Mouse (Mus musculus) neural tube, embryonic 11.5 days (tissue): ENCODE measurements around the gene Rpl10a. TPM values are rescaled to one million over a fixed set of nuclear protein-coding genes. Genes with fewer than 3 reads are reported as not detected.

Experiments
- ATAC-seq: fragments of 200-750 bp; cut with Nextera tagmentation; 2 replicates; pipeline ENCODE4 v1.8.0; 2017; ENCODE audit warnings: moderate number of reproducible peaks, mild to moderate bottlenecking, moderate TSS enrichment, moderate library complexity; ENCODE audit not compliant: insufficient read depth, low FRiP score, low TSS enrichment
- DNase-seq: peaks from one replicate; pipeline ENCODE4 v3.0.0-alpha.2; 2015; ENCODE audit warnings: low spot score
- H3K27ac ChIP-seq: fragments of 300-500 bp; sonication (generic); 2 replicates; pipeline ENCODE4 v1.5.1; 2014; ENCODE audit warnings: low read depth, mild to moderate bottlenecking, low read length
- H3K27me3 ChIP-seq: fragments of 300-500 bp; sonication (generic); 2 replicates; pipeline ENCODE4 v1.6.1; 2014; ENCODE audit warnings: mild to moderate bottlenecking, low read length, mixed read lengths; ENCODE audit not compliant: control insufficient read depth, insufficient read depth
- H3K36me3 ChIP-seq: fragments of 300-500 bp; sonication (generic); 2 replicates; pipeline ENCODE4 v1.6.1; 2014; ENCODE audit warnings: mild to moderate bottlenecking, low read length, moderate library complexity, mixed read lengths; ENCODE audit not compliant: control insufficient read depth, insufficient read depth
- H3K4me1 ChIP-seq: fragments of 300-500 bp; sonication (generic); 2 replicates; pipeline ENCODE4 v1.6.1; 2014; ENCODE audit warnings: low read length, mixed read lengths; ENCODE audit not compliant: control insufficient read depth, insufficient read depth
- H3K4me2 ChIP-seq: fragments of 300-500 bp; sonication (generic); 2 replicates; pipeline ENCODE4 v1.6.1; 2014; ENCODE audit warnings: low read depth, mild to moderate bottlenecking, moderate library complexity
- H3K4me3 ChIP-seq: fragments of 300-500 bp; sonication (generic); 2 replicates; pipeline ENCODE4 v1.5.1; 2014; ENCODE audit warnings: low read depth, low read length
- H3K9ac ChIP-seq: fragments of 300-500 bp; sonication (generic); 2 replicates; pipeline ENCODE4 v1.6.1; 2014; ENCODE audit warnings: mild to moderate bottlenecking, low read length
- H3K9me3 ChIP-seq: fragments of 300-500 bp; sonication (generic); 2 replicates; pipeline ENCODE4 v1.6.1; 2016; ENCODE audit warnings: low read length; ENCODE audit not compliant: control insufficient read depth
- WGBS: fragments of 180-500 bp; shearing (Covaris S2); extraction: QIAGEN DNeasy Blood & Tissue Kit; methylation state at CpG from one replicate; pipeline ENCODE4 v1.1.7; 2014; 5-methylcytosine and 5-hydroxymethylcytosine counted together
- polyA plus RNA-seq: library from polyadenylated mRNA; unstranded; fragments of >200 nt; fragmentation: Nextera tagmentation; extraction: Ambion mirVana; gene quantifications from 2 replicates; pipeline ENCODE4 v1.2.1, GENCODE M21; 2014

Gene Rpl10a
- polyA plus RNA-seq, 1 experiment from 2014 or later, result 478 TPM

GRCm38 (mm10) chr17:28312232-28313211 is 15.7 kb upstream of the Rpl10a start:
- peak overlapping the region; percentile 29 for H3K4me2 ChIP-seq
- no peaks in the 10 kb centered on the region for H3K9me3 ChIP-seq
- peak overlapping the region; percentile 81 for H3K4me3 ChIP-seq
- ATAC-seq (peak; percentile 1; the same call in 1 of the 2 replicates), DNase-seq (no peak)
- H3K27ac ChIP-seq, result no peak overlapping the region; the same call in 1 of the 2 replicates
- H3K36me3 ChIP-seq, result no peaks in the 10 kb centered on the region; the same call in 1 of the 2 replicates
- WGBS, result 32% methylated on average over 15 of the region's 17 CpGs
- H3K27me3 ChIP-seq, result no peaks in the 10 kb centered on the region
- H3K9ac ChIP-seq, result peak overlapping the region; percentile 26; the same call in 1 of the 2 replicates
- peaks cover 4% of the 10 kb centered on the region; the same call in 1 of the 2 replicates for H3K4me1 ChIP-seq

- WGBS, result under 1% methylated on average over 62 of the region's 69 CpGs
- H3K9me3 ChIP-seq, result no peaks in the 10 kb centered on the region
- ATAC-seq (peak; percentile 95), DNase-seq (peak; percentile 99)
- peak within 1 kb of the TSS; percentile 87 for H3K9ac ChIP-seq
- H3K4me2 ChIP-seq, result peak within 1 kb of the TSS; percentile 76
- peak within 1 kb of the TSS; percentile 81 for H3K4me3 ChIP-seq
- H3K27me3 ChIP-seq, result no peaks in the 10 kb centered on the region
- peaks cover 2% of the 10 kb centered on the region for H3K36me3 ChIP-seq
- peak within 1 kb of the TSS; percentile 75 for H3K27ac ChIP-seq
- peaks cover 4% of the 10 kb centered on the region; the same call in 1 of the 2 replicates for H3K4me1 ChIP-seq
These were observed 14.9 kb upstream of the Rpl10a start, which contains the start of gene Fance for GRCm38 (mm10) chr17:28313212-28313879. Gene Fance, plus strand, starts transcription at chr17:28313519.

GRCm38 (mm10) chr17:28313880-28314225 is 14.4 kb upstream of the Rpl10a start:
- peak overlapping the region; percentile 87 for H3K9ac ChIP-seq
- H3K36me3 ChIP-seq, result peaks cover 2% of the 10 kb centered on the region
- H3K27me3 ChIP-seq, result no peaks in the 10 kb centered on the region
- peak overlapping the region; percentile 76 for H3K4me2 ChIP-seq
- 1% methylated on average over 11 of the region's 11 CpGs for WGBS
- peak overlapping the region; percentile 81 for H3K4me3 ChIP-seq
- peak overlapping the region; percentile 75 for H3K27ac ChIP-seq
- no peaks in the 10 kb centered on the region for H3K9me3 ChIP-seq
- ATAC-seq (peak; percentile 20; the same call in 1 of the 2 replicates), DNase-seq (no peak)
- H3K4me1 ChIP-seq, result no peaks in the 10 kb centered on the region; the same call in 1 of the 2 replicates

- H3K4me3 ChIP-seq, result no peak overlapping the region
- DNase-seq (no peak), ATAC-seq (no peak)
- WGBS, result 90% methylated on average over 20 of the region's 20 CpGs
- no peak overlapping the region for H3K9ac ChIP-seq
- no peak overlapping the region for H3K27ac ChIP-seq
- H3K9me3 ChIP-seq, result no peaks in the 10 kb centered on the region
- no peaks in the 10 kb centered on the region; the same call in 1 of the 2 replicates for H3K4me1 ChIP-seq
- H3K27me3 ChIP-seq, result no peaks in the 10 kb centered on the region
- no peak overlapping the region for H3K4me2 ChIP-seq
- peaks cover 2% of the 10 kb centered on the region for H3K36me3 ChIP-seq
These were observed 12.6 kb upstream of the Rpl10a start for GRCm38 (mm10) chr17:28315611-28316160.

- H3K4me3 ChIP-seq, result no peak overlapping the region
- H3K9me3 ChIP-seq, result no peaks in the 10 kb centered on the region
- H3K36me3 ChIP-seq, result peaks cover 4% of the 10 kb centered on the region
- ATAC-seq, result no peak
- H3K4me1 ChIP-seq, result no peaks in the 10 kb centered on the region; the same call in 1 of the 2 replicates
- no peaks in the 10 kb centered on the region for H3K27me3 ChIP-seq
- no peak overlapping the region for H3K4me2 ChIP-seq
- H3K9ac ChIP-seq, result no peak overlapping the region
- no peak for DNase-seq
- H3K27ac ChIP-seq, result no peak overlapping the region
- 89% methylated on average over 9 of the region's 9 CpGs for WGBS
These were observed 11.8 kb upstream of the Rpl10a start for GRCm38 (mm10) chr17:28316476-28316875.

GRCm38 (mm10) chr17:28317091-28317490 is 11.2 kb upstream of the Rpl10a start:
- Histone ChIP-seq H3K27ac (no peak overlapping the region), H3K4me1 (no peaks in the 10 kb centered on the region; the same call in 1 of the 2 replicates), H3K9me3 (no peaks in the 10 kb centered on the region), H3K27me3 (no peaks in the 10 kb centered on the region), H3K4me3 (no peak overlapping the region), H3K9ac (no peak overlapping the region), H3K36me3 (peaks cover 4% of the 10 kb centered on the region), H3K4me2 (no peak overlapping the region)
- ATAC-seq (no peak), DNase-seq (no peak)
- WGBS, result 66% methylated on average over 8 of the region's 8 CpGs

GRCm38 (mm10) chr17:28317725-28318124 is 10.5 kb upstream of the Rpl10a start:
- Histone ChIP-seq H3K9me3 (no peaks in the 10 kb centered on the region), H3K27me3 (no peaks in the 10 kb centered on the region), H3K4me3 (no peak overlapping the region), H3K4me1 (no peaks in the 10 kb centered on the region; the same call in 1 of the 2 replicates), H3K36me3 (peaks cover 4% of the 10 kb centered on the region), H3K4me2 (no peak overlapping the region), H3K9ac (no peak overlapping the region), H3K27ac (no peak overlapping the region)
- ATAC-seq, result no peak
- 84% methylated on average over 9 of the region's 9 CpGs for WGBS
- DNase-seq, result no peak

- Histone ChIP-seq H3K27ac (no peak overlapping the region), H3K9ac (no peak overlapping the region), H3K36me3 (peaks cover 6% of the 10 kb centered on the region; the same call in 1 of the 2 replicates), H3K9me3 (no peaks in the 10 kb centered on the region), H3K4me3 (no peak overlapping the region), H3K27me3 (no peaks in the 10 kb centered on the region), H3K4me2 (no peak overlapping the region), H3K4me1 (no peaks in the 10 kb centered on the region)
- WGBS, result 98% methylated on average over 4 of the region's 4 CpGs
- no peak for ATAC-seq
- no peak for DNase-seq
These were observed 6.6 kb upstream of the Rpl10a start for GRCm38 (mm10) chr17:28321700-28322099.
